8 mouse cellular contexts compared by ENCODE assay signal in the genomic region with DNA sequence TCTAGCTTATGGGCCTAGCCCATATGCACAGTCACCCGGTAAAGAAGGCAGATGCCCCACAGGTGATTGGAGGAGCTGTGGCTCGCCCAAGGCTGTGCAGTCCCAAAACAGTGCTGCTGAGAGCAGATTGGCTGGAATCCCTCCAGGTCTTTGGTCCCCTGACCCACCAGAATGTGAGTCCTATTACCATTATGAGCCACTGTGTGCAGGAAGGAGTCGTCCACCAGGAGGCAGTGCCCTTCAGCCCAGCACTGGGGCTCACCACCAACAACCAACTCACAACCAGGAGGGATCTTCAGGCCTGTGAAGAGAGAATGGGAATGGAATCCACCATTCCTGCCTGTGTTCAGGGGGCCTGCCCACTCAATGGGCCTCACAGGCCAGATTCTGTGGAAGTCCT. TPM values are rescaled to one million over a fixed set of nuclear protein-coding genes. Genes with fewer than 3 reads are reported as not detected.
DNase-seq lines count a peak whose midpoint lies in the region; ATAC-seq and TF ChIP-seq lines count a peak whose summit lies in the region.

No protein-coding gene starts in this region.

- TF ChIP-seq CTCF in heart, postnatal 0 days (IDR thresholded peaks at IDR 0.05; ENCODE audit: low read depth): peak; percentile 74
- TF ChIP-seq CTCF in bone marrow, adult 2 months (IDR thresholded peaks at IDR 0.05; ENCODE audit: control insufficient read depth, insufficient read depth, low read length): peak; percentile 84

- H3K4me1 ChIP-seq in heart, postnatal 0 days (ENCODE audit: control insufficient read depth, insufficient read depth): peaks cover 12% of the 10 kb centered on the region
- peaks cover 18% of the 10 kb centered on the region for H3K4me1 ChIP-seq in heart, embryonic 10.5 days
- peaks cover 6% of the 10 kb centered on the region for H3K4me1 ChIP-seq in neural tube, embryonic 11.5 days (ENCODE audit: control insufficient read depth, insufficient read depth, low read length)
- no peaks in the 10 kb centered on the region for H3K4me1 ChIP-seq in bone marrow, adult 2 months (ENCODE audit: control insufficient read depth, insufficient read depth, low read length)

- H3K9me3 ChIP-seq in heart, postnatal 0 days (replicated peaks; ENCODE audit: control insufficient read depth, low read length): no peaks in the 10 kb centered on the region
- no peaks in the 10 kb centered on the region for H3K9me3 ChIP-seq in heart, embryonic 10.5 days
- no peaks in the 10 kb centered on the region for H3K9me3 ChIP-seq in neural tube, embryonic 11.5 days (ENCODE audit: control insufficient read depth, low read length)

- 44% methylated on average over 3 of the region's 3 CpGs for WGBS in heart, postnatal 0 days
- WGBS in heart, embryonic 10.5 days: 41% methylated on average over 3 of the region's 3 CpGs
- 52% methylated on average over 3 of the region's 3 CpGs for WGBS in neural tube, embryonic 11.5 days
- WGBS in bone marrow, adult 2 months: 61% methylated on average over 3 of the region's 3 CpGs

- no peak for ATAC-seq in heart, postnatal 0 days (ENCODE audit: insufficient read depth, low read depth)
- no peak for ATAC-seq in neural tube, embryonic 11.5 days (ENCODE audit: insufficient read depth, low FRiP score, low TSS enrichment)

- H3K36me3 ChIP-seq in heart, postnatal 0 days (replicated peaks; ENCODE audit: control insufficient read depth, insufficient read depth, low read length): peaks cover 16% of the 10 kb centered on the region
- H3K36me3 ChIP-seq in heart, embryonic 10.5 days: peaks cover 20% of the 10 kb centered on the region
- no peaks in the 10 kb centered on the region for H3K36me3 ChIP-seq in neural tube, embryonic 11.5 days (ENCODE audit: control insufficient read depth, insufficient read depth, low read length)

- H3K27ac ChIP-seq in heart, postnatal 0 days (ENCODE audit: low read depth): no peak overlapping the region
- no peak overlapping the region for H3K27ac ChIP-seq in heart, embryonic 10.5 days
- H3K27ac ChIP-seq in neural tube, embryonic 11.5 days (ENCODE audit: low read depth, low read length): no peak overlapping the region
- no peak overlapping the region for H3K27ac ChIP-seq in bone marrow, adult 2 months (ENCODE audit: control insufficient read depth, insufficient read depth, low read depth, low read length, poor library complexity)

- H3K9ac ChIP-seq in heart, postnatal 0 days (replicated peaks; ENCODE audit: low read depth, low read length): no peak overlapping the region
- H3K9ac ChIP-seq in neural tube, embryonic 11.5 days (ENCODE audit: low read length): no peak overlapping the region

- no peak for TF ChIP-seq EP300 in heart, postnatal 0 days (IDR thresholded peaks at IDR 0.05; ENCODE audit: low read depth)

- H3K4me3 ChIP-seq in heart, postnatal 0 days (ENCODE audit: low read depth, low read length): no peak overlapping the region
- no peak overlapping the region for H3K4me3 ChIP-seq in heart, embryonic 10.5 days
- H3K4me3 ChIP-seq in neural tube, embryonic 11.5 days (ENCODE audit: low read depth, low read length): no peak overlapping the region
- H3K4me3 ChIP-seq in bone marrow, adult 2 months (replicated peaks; ENCODE audit: control insufficient read depth, low read depth, low read length): no peak overlapping the region

- DNase-seq in heart, postnatal 0 days (ENCODE audit: low spot score): peak; percentile 19
- DNase-seq in heart, embryonic 10.5 days (ENCODE audit: low spot score): no peak
- DNase-seq in neural tube, embryonic 11.5 days (ENCODE audit: low spot score): peak; percentile 34
- DNase-seq in neural tube, embryonic 10.5 days (ENCODE audit: extremely low spot score, low spot score): no peak
- peak; percentile 69 for DNase-seq in kidney, postnatal 10 days
- peak; percentile 56 for DNase-seq in thymus, postnatal 25 days
- DNase-seq in urinary bladder, postnatal 14 days (ENCODE audit: low spot score): no peak

- no peak for TF ChIP-seq POLR2A in bone marrow, adult 2 months (IDR thresholded peaks at IDR 0.05; ENCODE audit: borderline replicate concordance, control insufficient read depth, low read depth, low read length)

- H3K27me3 ChIP-seq in heart, postnatal 0 days (ENCODE audit: control insufficient read depth, insufficient read depth, low read length): peaks cover 21% of the 10 kb centered on the region
- peaks cover 35% of the 10 kb centered on the region for H3K27me3 ChIP-seq in heart, embryonic 10.5 days (ENCODE audit: insufficient read depth, poor library complexity, severe bottlenecking)
- peaks cover 11% of the 10 kb centered on the region; the same call in 1 of the 2 replicates for H3K27me3 ChIP-seq in neural tube, embryonic 11.5 days (ENCODE audit: control insufficient read depth, insufficient read depth, low read length)

- H3K4me2 ChIP-seq in heart, postnatal 0 days (ENCODE audit: low read depth, low read length): no peak overlapping the region
- H3K4me2 ChIP-seq in neural tube, embryonic 11.5 days (ENCODE audit: low read depth): no peak overlapping the region

RNA-seq across cellular contexts. Expression of a gene that starts 2.9 kb away (rescaled TPM):
- 0.23 TPM in 1 of 2 replicates, not detected in the other for total RNA-seq in heart, postnatal 0 days (2014; rRNA removed; ENCODE audit: low replicate concordance)
- polyA plus RNA-seq in heart, postnatal 0 days (2015; fragmentation: Nextera tagmentation; extraction: Ambion mirVana): not detected in 2 replicates
- polyA plus RNA-seq in heart, embryonic 10.5 days (2016; fragmentation: Nextera tagmentation; extraction: Ambion mirVana): not detected in 2 replicates
- polyA plus RNA-seq in neural tube, embryonic 11.5 days (2014; fragmentation: Nextera tagmentation; extraction: Ambion mirVana): 0.82 and 0.87 TPM in 2 replicates
- not detected in 2 replicates for polyA plus RNA-seq in bone marrow, adult 2 months (2011; ENCODE audit: insufficient read depth, insufficient read length, low replicate concordance, missing spikeins)

RNA-seq across cellular contexts. Expression of a gene that starts 3.8 kb away (rescaled TPM):
- 8.7 and 14.2 TPM in 2 replicates for total RNA-seq in heart, postnatal 0 days (2014; rRNA removed; ENCODE audit: low replicate concordance)
- polyA plus RNA-seq in heart, postnatal 0 days (2015; fragmentation: Nextera tagmentation; extraction: Ambion mirVana): 1.5 and 1.7 TPM in 2 replicates
- polyA plus RNA-seq in heart, embryonic 10.5 days (2016; fragmentation: Nextera tagmentation; extraction: Ambion mirVana): 0.15 and 0.35 TPM in 2 replicates
- 10.0 and 13.5 TPM in 2 replicates for polyA plus RNA-seq in neural tube, embryonic 11.5 days (2014; fragmentation: Nextera tagmentation; extraction: Ambion mirVana)
- 0.83 and 3.5 TPM in 2 replicates for polyA plus RNA-seq in bone marrow, adult 2 months (2011; ENCODE audit: insufficient read depth, insufficient read length, low replicate concordance, missing spikeins)

RNA-seq across cellular contexts. Expression of a gene that starts 17.9 kb away (rescaled TPM):
- 6.8 and 8.2 TPM in 2 replicates for total RNA-seq in heart, postnatal 0 days (2014; rRNA removed; ENCODE audit: low replicate concordance)
- polyA plus RNA-seq in heart, postnatal 0 days (2015; fragmentation: Nextera tagmentation; extraction: Ambion mirVana): 11.2 TPM in 2 replicates
- 15.5 and 21.3 TPM in 2 replicates for polyA plus RNA-seq in heart, embryonic 10.5 days (2016; fragmentation: Nextera tagmentation; extraction: Ambion mirVana)
- 33.4 and 35.6 TPM in 2 replicates for polyA plus RNA-seq in neural tube, embryonic 11.5 days (2014; fragmentation: Nextera tagmentation; extraction: Ambion mirVana)
- polyA plus RNA-seq in bone marrow, adult 2 months (2011; ENCODE audit: insufficient read depth, insufficient read length, low replicate concordance, missing spikeins): 4.0 and 17.3 TPM in 2 replicates

RNA-seq across cellular contexts. Expression of a gene that starts 23.8 kb away (rescaled TPM):
- total RNA-seq in heart, postnatal 0 days (2014; rRNA removed; ENCODE audit: low replicate concordance): 19.9 and 30.0 TPM in 2 replicates
- polyA plus RNA-seq in heart, postnatal 0 days (2015; fragmentation: Nextera tagmentation; extraction: Ambion mirVana): 19.9 and 20.5 TPM in 2 replicates
- polyA plus RNA-seq in heart, embryonic 10.5 days (2016; fragmentation: Nextera tagmentation; extraction: Ambion mirVana): 18.6 and 20.7 TPM in 2 replicates
- polyA plus RNA-seq in neural tube, embryonic 11.5 days (2014; fragmentation: Nextera tagmentation; extraction: Ambion mirVana): 19.7 and 20.0 TPM in 2 replicates
- 39.9 and 76.2 TPM in 2 replicates for polyA plus RNA-seq in bone marrow, adult 2 months (2011; ENCODE audit: insufficient read depth, insufficient read length, low replicate concordance, missing spikeins)

RNA-seq across cellular contexts. Expression of a gene that starts 29.2 kb away (rescaled TPM):
- total RNA-seq in heart, postnatal 0 days (2014; rRNA removed; ENCODE audit: low replicate concordance): 135 and 150 TPM in 2 replicates
- 64.0 and 67.5 TPM in 2 replicates for polyA plus RNA-seq in heart, postnatal 0 days (2015; fragmentation: Nextera tagmentation; extraction: Ambion mirVana)
- polyA plus RNA-seq in heart, embryonic 10.5 days (2016; fragmentation: Nextera tagmentation; extraction: Ambion mirVana): 87.4 and 89.3 TPM in 2 replicates
- 79.1 and 80.3 TPM in 2 replicates for polyA plus RNA-seq in neural tube, embryonic 11.5 days (2014; fragmentation: Nextera tagmentation; extraction: Ambion mirVana)
- 51.4 and 89.1 TPM in 2 replicates for polyA plus RNA-seq in bone marrow, adult 2 months (2011; ENCODE audit: insufficient read depth, insufficient read length, low replicate concordance, missing spikeins)

Comparison
In these comparisons a context has a peak if more than half of its experiments do, and no peak if none do; other contexts are left out.
1. DNase-seq: peak in heart, postnatal 0 days (single experiment), neural tube, embryonic 11.5 days (single experiment), kidney, postnatal 10 days (single experiment) and thymus, postnatal 25 days (single experiment); none in heart, embryonic 10.5 days (single experiment), neural tube, embryonic 10.5 days (single experiment) and urinary bladder, postnatal 14 days (single experiment).